Mouse (Mus musculus) thymus, adult 18-20 months (tissue): ENCODE data around the gene Sipa1.
A peak's percentile ranks its signal among the peaks of the same experiment; 100 is the strongest.
"Not testable (repeated sequence)": the region's sequence is repeated elsewhere in the genome, so short reads cannot be mapped to it uniquely, and the experiment has no call there.

Experiments used
- DNase-seq, 2 experiments: peaks; one replicate each; pipeline ENCODE4 v3.0.0; 2022; ENCODE audit warnings: mixed read lengths in 2 of 2

The Sipa1 gene

GRCm38 (mm10) chr19:5662981-5663913, at the start of gene Sipa1:
Gene Sipa1, minus strand, starts transcription at chr19:5663707.
- DNase-seq = peak; percentile 94 to 95

GRCm38 (mm10) chr19:5713255-5713654, 49.7 kb upstream of the Sipa1 start:
- DNase-seq = no peak

- peak in 1 of 2 experiments; percentile 6 for DNase-seq
Observed at GRCm38 (mm10) chr19:5711907-5712460, 48.5 kb upstream of the Sipa1 start.

- DNase-seq = peak in 1 of 2 experiments; percentile 25
Observed at GRCm38 (mm10) chr19:5711218-5711617, 47.7 kb upstream of the Sipa1 start.

- DNase-seq = no peak
Observed at GRCm38 (mm10) chr19:5710581-5710980, 47.1 kb upstream of the Sipa1 start.

GRCm38 (mm10) chr19:5710068-5710467, 46.6 kb upstream of the Sipa1 start:
- DNase-seq = no peak

- DNase-seq = no peak
Observed at GRCm38 (mm10) chr19:5704801-5705571, 41.5 kb upstream of the Sipa1 start.

- no peak for DNase-seq
Observed at GRCm38 (mm10) chr19:5704163-5704800, 40.8 kb upstream of the Sipa1 start, which contains the start of gene Kcnk7. Gene Kcnk7, plus strand, starts transcription at chr19:5704367.

GRCm38 (mm10) chr19:5695849-5696462, 32.4 kb upstream of the Sipa1 start:
- no peak for DNase-seq

- no peak for DNase-seq
Observed at GRCm38 (mm10) chr19:5693801-5694200, 30.3 kb upstream of the Sipa1 start.

- no peak for DNase-seq
Observed at GRCm38 (mm10) chr19:5692913-5693396, 29.4 kb upstream of the Sipa1 start.

- no peak for DNase-seq
Observed at GRCm38 (mm10) chr19:5692086-5692912, 28.8 kb upstream of the Sipa1 start.

- DNase-seq = no peak
Observed at GRCm38 (mm10) chr19:5691601-5692000, 28.1 kb upstream of the Sipa1 start.

GRCm38 (mm10) chr19:5690343-5690735, 26.8 kb upstream of the Sipa1 start:
- peak in 1 of 2 experiments; percentile 46 for DNase-seq

GRCm38 (mm10) chr19:5689565-5690342, 26.2 kb upstream of the Sipa1 start:
- DNase-seq = peak; percentile 92 to 94

- no peak for DNase-seq
Observed at GRCm38 (mm10) chr19:5689088-5689428, 25.6 kb upstream of the Sipa1 start.

- peak; percentile 97 to 98 for DNase-seq
Observed at GRCm38 (mm10) chr19:5688200-5689087, 24.9 kb upstream of the Sipa1 start, which contains the start of the genes Map3k11 and Pcnx3. Gene Map3k11, plus strand, starts transcription at chr19:5688742. Gene Pcnx3, minus strand, starts transcription at chr19:5688908.

- DNase-seq = no peak
Observed at GRCm38 (mm10) chr19:5687738-5688137, 24.2 kb upstream of the Sipa1 start.

- DNase-seq = not testable (repeated sequence)
Observed at GRCm38 (mm10) chr19:5686954-5687353, 23.4 kb upstream of the Sipa1 start.
